Mouse (Mus musculus) stomach, embryonic 14.5 days (tissue): Measurements from ENCODE around the gene Kdm5a. TPM values are rescaled to one million over a fixed set of nuclear protein-coding genes. Genes with fewer than 3 reads are reported as not detected.

Source experiments
- ATAC-seq: fragments of 200-750 bp; cut with Nextera tagmentation; 2 replicates; pipeline ENCODE4 v1.8.0; 2017; ENCODE audit warnings: low read depth, moderate TSS enrichment; ENCODE audit not compliant: insufficient number of reproducible peaks, insufficient read depth, low FRiP score
- H3K27ac ChIP-seq: fragments of 300-500 bp; sonication (generic); 2 replicates; pipeline ENCODE4 v1.5.1; 2014; ENCODE audit warnings: mild to moderate bottlenecking, low read length, moderate library complexity, mixed read lengths
- H3K27me3 ChIP-seq: fragments of 300-500 bp; sonication (generic); 2 replicates; pipeline ENCODE4 v1.6.1; 2014; ENCODE audit warnings: low read length, control low read depth, mixed read lengths; ENCODE audit not compliant: control insufficient read depth, insufficient read depth
- H3K36me3 ChIP-seq: fragments of 300-500 bp; sonication (generic); 2 replicates; pipeline ENCODE4 v1.6.1; 2014; ENCODE audit warnings: mild to moderate bottlenecking, control low read depth, low read length, moderate library complexity, mixed read lengths; ENCODE audit not compliant: control insufficient read depth, insufficient read depth
- H3K4me1 ChIP-seq: fragments of 300-500 bp; sonication (generic); 2 replicates; pipeline ENCODE4 v1.6.1; 2014; ENCODE audit warnings: low read length, control low read depth, mixed read lengths; ENCODE audit not compliant: control insufficient read depth, insufficient read depth
- H3K4me2 ChIP-seq: fragments of 300-500 bp; sonication (generic); replicated peaks from 2 replicates; pipeline ENCODE4 v1.6.1; 2014; ENCODE audit warnings: low read depth, low read length, control low read depth
- H3K4me3 ChIP-seq: fragments of 300-500 bp; sonication (generic); 2 replicates; pipeline ENCODE4 v1.5.1; 2014; ENCODE audit warnings: low read depth, low read length, control low read depth
- H3K9ac ChIP-seq: fragments of 300-500 bp; sonication (generic); replicated peaks from 2 replicates; pipeline ENCODE4 v1.6.1; 2014; ENCODE audit warnings: low read depth, mild to moderate bottlenecking, control low read depth, low read length, moderate library complexity, mixed read lengths
- H3K9me3 ChIP-seq: fragments of 300-500 bp; sonication (generic); 2 replicates; pipeline ENCODE4 v1.6.1; 2016; ENCODE audit warnings: low read depth, low read length, control low read depth; ENCODE audit not compliant: control insufficient read depth
- WGBS: fragments of 180-500 bp; shearing (Covaris S2); extraction: QIAGEN DNeasy Blood & Tissue Kit; methylation state at CpG from one replicate; pipeline ENCODE4 v1.1.7; 2014; 5-methylcytosine and 5-hydroxymethylcytosine counted together
- polyA plus RNA-seq: library from polyadenylated mRNA; unstranded; fragments of >200 nt; fragmentation: Nextera tagmentation; extraction: Ambion mirVana; gene quantifications from 2 replicates; pipeline ENCODE4 v1.2.1, GENCODE M21; 2014

Gene Kdm5a
- polyA plus RNA-seq = 56.2 and 57.4 TPM in 2 replicates

GRCm38 (mm10) chr6:120363688-120364522 lies at the start of gene Kdm5a, which contains the start of gene Ccdc77:
Gene Kdm5a (plus strand): TSS chr6:120364124.
Gene Ccdc77 (minus strand): TSS chr6:120364374.
- WGBS = under 1% methylated on average over 71 of the region's 71 CpGs
- no peaks in the 10 kb centered on the region for H3K9me3 ChIP-seq

DNA sequence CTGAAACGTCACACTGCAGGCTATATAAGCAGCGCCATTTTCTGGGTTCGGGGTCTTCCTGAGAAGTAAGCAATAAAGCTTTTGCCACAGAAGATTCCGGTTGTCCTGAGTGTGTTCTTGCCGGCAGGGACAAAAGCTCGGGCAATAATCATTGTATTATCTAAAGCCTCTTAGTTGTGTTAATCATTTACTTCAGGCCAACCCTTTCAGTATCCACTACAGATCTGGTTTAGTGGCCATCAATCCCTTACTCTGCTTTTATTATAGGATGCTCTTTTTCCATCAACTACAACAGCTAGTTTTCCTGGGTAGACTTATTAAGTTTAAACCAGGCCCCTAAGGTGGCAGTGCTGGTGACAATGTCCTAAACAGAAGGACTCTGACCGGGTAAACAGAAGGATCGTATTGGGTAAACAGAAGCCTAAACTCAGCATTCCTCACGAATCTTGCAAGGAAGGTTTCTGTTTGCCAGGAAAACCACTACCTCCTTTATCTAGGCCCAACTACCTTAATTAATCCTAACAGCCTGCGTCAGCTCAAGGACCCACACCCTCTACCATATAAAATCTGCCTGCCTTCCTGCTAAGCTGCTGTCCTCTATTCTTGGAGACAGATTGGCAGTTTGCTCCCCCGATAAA lies 45.5 kb upstream of the Kdm5a start:
- no peaks in the 10 kb centered on the region for H3K4me1 ChIP-seq
- H3K36me3 ChIP-seq = no peaks in the 10 kb centered on the region
- no peak overlapping the region for H3K4me3 ChIP-seq
- no peaks in the 10 kb centered on the region for H3K27me3 ChIP-seq
- no peak for ATAC-seq
- H3K27ac ChIP-seq = 0 out of 2 replicates have a peak overlapping the region, but pooled peaks have one; percentile 15
- H3K9ac ChIP-seq = no peak overlapping the region
- WGBS = 64% methylated on average over 11 of the region's 11 CpGs
- H3K4me2 ChIP-seq = no peak overlapping the region
- no peaks in the 10 kb centered on the region for H3K9me3 ChIP-seq

More at GRCm38 (mm10) chr6:120363688-120364522, at the start of gene Kdm5a, which contains the start of gene Ccdc77:
- Histone ChIP-seq H3K27ac (peak within 1 kb of the TSS; percentile 90), H3K27me3 (no peaks in the 10 kb centered on the region), H3K36me3 (peaks cover 12% of the 10 kb centered on the region), H3K9ac (peak within 1 kb of the TSS; percentile 86), H3K4me1 (peaks cover 4% of the 10 kb centered on the region; the same call in 1 of the 2 replicates), H3K4me2 (peak within 1 kb of the TSS; percentile 91), H3K4me3 (peak within 1 kb of the TSS; percentile 99)
- ATAC-seq = peak; percentile 96

DNA sequence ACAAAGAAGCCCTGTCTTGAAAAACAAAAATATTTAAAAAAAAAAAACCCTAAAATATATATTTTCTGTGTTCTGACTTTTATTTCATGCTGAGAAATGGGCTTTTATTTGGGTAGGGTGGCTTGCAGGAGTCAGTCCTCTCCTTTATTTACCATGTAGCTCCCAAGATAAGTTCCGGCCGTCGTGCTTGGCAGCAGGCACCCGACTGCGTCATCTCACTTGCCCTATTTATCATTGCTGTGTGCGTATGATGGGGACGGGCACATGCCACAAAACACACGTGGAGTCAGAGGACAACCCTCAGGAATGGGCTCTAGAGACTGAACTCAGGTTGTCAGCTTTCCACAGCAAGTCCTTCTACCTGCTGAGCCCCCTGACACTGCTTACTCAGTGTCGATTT lies 44.8 kb upstream of the Kdm5a start:
- WGBS = 72% methylated on average over 9 of the region's 9 CpGs
- no peaks in the 10 kb centered on the region for H3K4me1 ChIP-seq
- no peaks in the 10 kb centered on the region for H3K27me3 ChIP-seq
- 0 out of 2 replicates have a peak overlapping the region, but pooled peaks have one; percentile 15 for H3K27ac ChIP-seq
- no peaks in the 10 kb centered on the region for H3K9me3 ChIP-seq
- no peak overlapping the region for H3K4me2 ChIP-seq
- H3K36me3 ChIP-seq = no peaks in the 10 kb centered on the region
- no peak overlapping the region for H3K9ac ChIP-seq
- ATAC-seq = no peak
- H3K4me3 ChIP-seq = no peak overlapping the region

DNA sequence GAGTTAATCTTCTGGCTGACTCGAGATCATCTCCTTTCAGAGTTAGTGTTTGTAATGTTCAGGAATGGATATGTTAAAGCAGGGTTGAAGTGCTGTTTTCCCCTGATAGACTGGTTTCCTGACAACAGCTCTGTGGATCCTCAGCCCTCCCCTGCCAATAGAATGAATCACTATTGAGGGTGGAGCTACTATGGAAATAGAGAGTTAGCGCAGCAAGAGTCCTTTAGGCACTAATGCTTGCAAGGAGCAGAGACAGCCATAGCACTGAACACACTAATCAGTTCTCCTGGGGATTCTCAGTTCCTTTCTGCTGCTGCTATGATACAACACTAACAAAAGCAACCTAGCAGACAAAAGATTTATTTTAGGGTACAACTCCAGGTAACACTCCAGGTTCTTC lies 43.6 kb upstream of the Kdm5a start:
- WGBS = 67% methylated on average over 2 of the region's 2 CpGs
- Histone ChIP-seq H3K27ac (no peak overlapping the region), H3K4me2 (no peak overlapping the region), H3K9me3 (no peaks in the 10 kb centered on the region), H3K4me1 (no peaks in the 10 kb centered on the region), H3K9ac (no peak overlapping the region), H3K36me3 (peaks cover 4% of the 10 kb centered on the region; the same call in 1 of the 2 replicates), H3K27me3 (no peaks in the 10 kb centered on the region), H3K4me3 (no peak overlapping the region)
- ATAC-seq = no peak

- Histone ChIP-seq H3K9me3 (no peaks in the 10 kb centered on the region), H3K4me2 (no peak overlapping the region), H3K4me3 (no peak overlapping the region), H3K36me3 (peaks cover 10% of the 10 kb centered on the region; the same call in 1 of the 2 replicates), H3K27me3 (no peaks in the 10 kb centered on the region), H3K27ac (no peak overlapping the region), H3K9ac (no peak overlapping the region), H3K4me1 (no peaks in the 10 kb centered on the region)
- no peak for ATAC-seq
- WGBS = 32% methylated on average over 6 of the region's 6 CpGs
These were observed 39.5 kb upstream of the Kdm5a start for GRCm38 (mm10) chr6:120324295-120324927.

- Histone ChIP-seq H3K36me3 (peaks cover 40% of the 10 kb centered on the region), H3K4me2 (no peak overlapping the region), H3K9ac (no peak overlapping the region), H3K4me3 (no peak overlapping the region), H3K9me3 (no peaks in the 10 kb centered on the region), H3K27me3 (no peaks in the 10 kb centered on the region), H3K4me1 (no peaks in the 10 kb centered on the region), H3K27ac (no peak overlapping the region)
- 68% methylated on average over 2 of the region's 2 CpGs for WGBS
- no peak for ATAC-seq
These were observed 31.6 kb upstream of the Kdm5a start for GRCm38 (mm10) chr6:120332351-120332750.

DNA sequence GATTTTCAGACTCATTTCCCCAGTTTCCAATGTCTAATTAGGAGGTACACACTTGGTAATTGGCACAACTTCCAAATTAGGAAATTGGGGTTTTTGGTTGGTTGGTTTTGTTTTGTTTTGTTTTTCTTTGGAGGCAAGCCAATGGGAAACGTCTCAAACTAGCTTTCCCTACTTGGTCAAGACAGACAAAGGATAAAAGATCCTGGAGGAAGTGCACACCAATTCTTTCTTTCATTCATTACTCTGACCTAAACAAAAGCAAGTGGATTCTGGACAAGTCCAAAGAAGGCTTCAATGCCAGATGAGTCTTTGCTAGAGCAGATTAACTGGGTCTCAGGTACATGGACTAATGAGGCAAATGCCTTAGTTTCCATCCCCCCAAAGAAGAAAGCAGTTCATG lies 19.9 kb upstream of the Kdm5a start:
- no peak for ATAC-seq
- WGBS = 71% methylated on average over 1 of the region's 1 CpGs
- H3K4me2 ChIP-seq = no peak overlapping the region
- H3K27ac ChIP-seq = no peak overlapping the region
- no peaks in the 10 kb centered on the region for H3K9me3 ChIP-seq
- no peak overlapping the region for H3K9ac ChIP-seq
- H3K27me3 ChIP-seq = no peaks in the 10 kb centered on the region
- no peaks in the 10 kb centered on the region for H3K4me1 ChIP-seq
- H3K36me3 ChIP-seq = peaks cover 36% of the 10 kb centered on the region
- no peak overlapping the region for H3K4me3 ChIP-seq

DNA sequence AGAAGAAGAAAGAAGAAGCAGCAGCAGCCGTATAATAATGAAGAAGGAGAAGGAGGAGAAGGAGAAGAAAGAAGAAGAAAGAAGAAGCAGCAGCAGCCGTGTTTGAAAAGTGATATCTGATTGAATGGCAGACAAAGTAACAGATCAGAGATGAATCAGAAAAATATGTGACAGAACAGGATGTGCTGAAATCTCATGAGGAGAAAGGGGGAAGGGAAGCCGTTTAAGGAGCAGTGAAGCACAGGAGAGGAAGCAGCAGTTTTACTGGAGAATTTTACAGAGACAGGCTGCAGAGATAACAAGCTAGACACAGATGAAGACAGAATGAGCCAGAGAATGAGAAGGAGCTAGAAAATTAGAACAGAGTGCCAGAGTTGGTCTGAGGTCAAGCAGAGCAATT lies 14.9 kb upstream of the Kdm5a start:
- Histone ChIP-seq H3K9ac (no peak overlapping the region), H3K27me3 (no peaks in the 10 kb centered on the region), H3K4me3 (no peak overlapping the region), H3K27ac (no peak overlapping the region), H3K4me1 (no peaks in the 10 kb centered on the region), H3K9me3 (no peaks in the 10 kb centered on the region), H3K4me2 (no peak overlapping the region), H3K36me3 (peaks cover 45% of the 10 kb centered on the region)
- ATAC-seq = no peak
- WGBS = 92% methylated on average over 3 of the region's 3 CpGs
